Mouse (Mus musculus): ENCODE results near the gene Adipor2.
"Not testable (repeated sequence)": the region's sequence is repeated elsewhere in the genome, so short reads cannot be mapped to it uniquely, and the experiment has no call there.

DNA sequence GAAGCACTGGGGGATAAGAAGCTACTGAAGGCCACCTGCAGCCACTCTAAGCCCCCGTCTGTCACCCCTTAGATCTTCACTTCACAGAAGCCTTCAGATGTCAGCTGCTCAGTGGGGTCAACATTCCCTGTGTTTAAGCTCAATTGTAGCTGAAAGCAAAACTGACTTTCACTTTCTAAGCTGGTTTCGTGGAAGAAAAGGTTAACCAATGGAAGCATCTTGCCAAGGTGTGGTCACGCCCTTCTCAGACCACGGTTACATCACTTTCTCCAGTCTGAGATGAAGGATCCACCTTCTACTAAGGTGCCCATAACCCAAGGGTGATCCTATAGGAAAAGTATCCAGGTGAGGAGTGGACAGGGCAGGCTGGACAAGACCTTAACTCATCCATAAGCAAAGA is 50.7 kb downstream of the Adipor2 start:
- TF ChIP-seq CTCF, EP300 (IDR thresholded peaks at IDR 0.05; ENCODE audit: low read depth): not testable (repeated sequence)
